Mouse (Mus musculus) testis, adult 2 months (tissue): Measurements from ENCODE around the gene Vps35l.

Experiments used
- CTCF ChIP-seq: fragments of 200-500 bp; IDR thresholded peaks from 2 replicates; pipeline ENCODE4 v1.5.1; 2012; ENCODE audit warnings: low read depth, mild to moderate bottlenecking, inconsistent platforms, low read length, moderate library complexity; ENCODE audit not compliant: control insufficient read depth, insufficient read depth, insufficient replicate concordance
- POLR2A ChIP-seq: fragments of 200-500 bp; IDR thresholded peaks from 2 replicates; pipeline ENCODE4 v1.6.1; 2012; ENCODE audit warnings: low read depth, mild to moderate bottlenecking, inconsistent platforms, low read length, moderate library complexity; ENCODE audit not compliant: control insufficient read depth

DNA sequence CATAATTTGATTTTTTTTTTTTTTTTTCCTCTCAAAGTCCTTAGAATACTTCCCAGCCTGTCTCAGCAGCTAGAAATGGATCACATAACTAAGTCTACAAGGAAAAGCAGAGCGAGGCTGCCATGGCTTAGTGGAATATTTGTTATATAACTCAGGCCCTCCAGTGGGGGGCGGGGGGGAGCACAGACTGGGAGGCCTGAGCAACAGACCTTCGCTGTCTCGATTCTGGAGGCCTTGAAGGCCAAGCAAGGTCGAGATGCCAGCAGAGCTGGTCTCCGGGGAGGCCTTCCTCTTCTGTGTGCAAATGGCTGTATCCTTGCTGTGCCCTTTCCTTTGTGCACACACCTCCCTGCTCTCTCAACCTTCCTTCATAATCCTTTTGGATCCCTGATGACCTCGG lies 48.5 kb downstream of the Vps35l start:
- TF ChIP-seq POLR2A = no peak
- TF ChIP-seq CTCF = no peak
